28 mouse cellular contexts compared by ENCODE assay signal in the genomic region with DNA sequence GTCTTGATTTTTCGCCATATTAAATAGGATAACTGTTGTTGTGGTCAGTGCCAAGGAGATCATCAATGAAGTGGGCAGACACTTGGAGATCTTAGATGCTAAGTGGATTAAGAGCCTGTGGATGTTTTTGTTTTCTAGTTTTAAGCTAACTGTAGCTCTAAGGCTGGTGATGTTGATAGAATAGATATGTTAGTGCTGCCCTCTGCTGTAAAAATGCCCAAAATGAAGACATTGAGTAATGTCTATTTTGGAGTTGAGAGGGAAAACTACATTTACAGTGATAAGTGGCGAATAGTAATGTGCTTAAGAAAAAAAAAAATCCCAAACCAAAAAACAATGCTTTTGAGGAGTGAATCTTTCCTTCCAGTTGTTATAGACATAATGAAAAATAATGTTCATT.
DNase-seq lines count a peak whose midpoint lies in the region; ATAC-seq and TF ChIP-seq lines count a peak whose summit lies in the region.
"Had no signal": no experiment of that assay in that cellular context is flagged by ENCODE, and none has a peak within 500 bp of the region (broad histone marks: within the 10 kb centered on the region; RNA-seq: fewer than 3 reads in every experiment).

No protein-coding gene starts in this region.

- no peak for TF ChIP-seq POLR2A in CH12.LX (IDR thresholded peaks at IDR 0.05; ENCODE audit: low read depth, low read length)

- in situ Hi-C loops in CH12.LX (cut with MboI; ENCODE audit: low pct_ligation_motif_present, low pct_unique_long_range_greater_than_20kb, low sequenced_read_pairs) = loop anchor here (25.0 kb wide), 1 partner anchor 559 kb away; no protein-coding TSS in a partner anchor

- no peaks in the 10 kb centered on the region for H3K4me1 ChIP-seq in hindbrain, postnatal 0 days (ENCODE audit: insufficient read depth, low read length)
- no peaks in the 10 kb centered on the region for H3K4me1 ChIP-seq in hindbrain, embryonic 11.5 days (replicated peaks; ENCODE audit: control insufficient read depth, insufficient read depth, low read length)
- peaks cover 0 to 8% of the 10 kb centered on the region in 2 experiments; a peak in 2 of 4 replicates for H3K4me1 ChIP-seq in CH12.LX (ENCODE audit: control insufficient read depth in 1 of 2, insufficient read depth in 2 of 2)
- H3K4me1 ChIP-seq: forebrain, embryonic 13.5 days; hindbrain, embryonic 13.5 days; liver, embryonic 12.5 days; megakaryocyte, embryonic 14.5 days; midbrain, embryonic 12.5 days had no signal

- H3K9ac ChIP-seq in hindbrain, postnatal 0 days (replicated peaks; ENCODE audit: low read length) = no peak overlapping the region
- H3K9ac ChIP-seq in hindbrain, embryonic 11.5 days (ENCODE audit: low read depth, low read length) = no peak overlapping the region
- H3K9ac ChIP-seq in CH12.LX (ENCODE audit: insufficient read depth, low read depth) = no peak overlapping the region
- H3K9ac ChIP-seq: forebrain, embryonic 13.5 days; hindbrain, embryonic 13.5 days; liver, embryonic 12.5 days; liver, postnatal 0 days; midbrain, embryonic 12.5 days had no signal

- no peaks in the 10 kb centered on the region for H3K36me3 ChIP-seq in hindbrain, postnatal 0 days (ENCODE audit: insufficient read depth, low read length)
- H3K36me3 ChIP-seq in hindbrain, embryonic 11.5 days (ENCODE audit: control insufficient read depth, insufficient read depth, low read length) = no peaks in the 10 kb centered on the region
- no peaks in the 10 kb centered on the region for H3K36me3 ChIP-seq in CH12.LX (replicated peaks in 1 of 2; ENCODE audit: control insufficient read depth in 1 of 2, insufficient read depth in 1 of 2, low read length in 1 of 2)
- no peaks in the 10 kb centered on the region for H3K36me3 ChIP-seq in splenic B cell, adult 2 months (ENCODE audit: control insufficient read depth, insufficient read depth, low read length, poor library complexity, severe bottlenecking)
- H3K36me3 ChIP-seq: hindbrain, embryonic 13.5 days; liver, embryonic 12.5 days; midbrain, embryonic 12.5 days had no signal

- WGBS in hindbrain, postnatal 0 days = 86% methylated on average over 2 of the region's 2 CpGs
- WGBS in hindbrain, embryonic 11.5 days = 83% methylated on average over 2 of the region's 2 CpGs

- H3K27me3 ChIP-seq in hindbrain, postnatal 0 days (ENCODE audit: insufficient read depth, low read length) = no peaks in the 10 kb centered on the region
- no peaks in the 10 kb centered on the region for H3K27me3 ChIP-seq in hindbrain, embryonic 11.5 days (ENCODE audit: control insufficient read depth, insufficient read depth, low read length)
- H3K27me3 ChIP-seq in CH12.LX (replicated peaks) = no peaks in the 10 kb centered on the region
- H3K27me3 ChIP-seq in splenic B cell, adult 2 months (ENCODE audit: control insufficient read depth, insufficient read depth, low read length, poor library complexity, severe bottlenecking) = no peaks in the 10 kb centered on the region
- H3K27me3 ChIP-seq: forebrain, embryonic 13.5 days; hindbrain, embryonic 13.5 days; liver, embryonic 12.5 days; megakaryocyte, embryonic 14.5 days; midbrain, embryonic 12.5 days had no signal

- no peaks in the 10 kb centered on the region for H3K79me2 ChIP-seq in CH12.LX (replicated peaks; ENCODE audit: control insufficient read depth, extremely low read depth, insufficient read depth, poor library complexity, severe bottlenecking)

- dilution Hi-C loops in CH12.LX (cut with MboI; ENCODE audit: extremely low pct_ligation_motif_present, extremely low pct_unique_long_range_greater_than_20kb, low sequenced_read_pairs) = no loop called here

- TF ChIP-seq EP300 in CH12.LX (IDR thresholded peaks at IDR 0.05; ENCODE audit: low read length) = no peak

- no peak overlapping the region for H3K4me3 ChIP-seq in hindbrain, postnatal 0 days (ENCODE audit: low read length)
- no peak overlapping the region for H3K4me3 ChIP-seq in hindbrain, embryonic 11.5 days (ENCODE audit: low read depth, low read length)
- no peak overlapping the region for H3K4me3 ChIP-seq in left cerebral cortex, adult 2 months
- H3K4me3 ChIP-seq in CH12.LX (replicated peaks in 1 of 3; ENCODE audit: low read depth in 2 of 3, low read length in 2 of 3, poor library complexity in 1 of 3) = no peak overlapping the region
- H3K4me3 ChIP-seq: forebrain, embryonic 13.5 days; gastrocnemius, adult 2 months; hindbrain, embryonic 13.5 days; liver, embryonic 12.5 days; megakaryocyte, embryonic 14.5 days; midbrain, embryonic 12.5 days had no signal

- DNase-seq in hindbrain, postnatal 0 days (ENCODE audit: low spot score) = no peak
- no peak for DNase-seq in hindbrain, embryonic 11.5 days (ENCODE audit: low spot score)
- DNase-seq in left cerebral cortex, adult 2 months (ENCODE audit: extremely low spot score in 1 of 2, low spot score in 2 of 2) = no peak
- DNase-seq in left cerebral cortex, adult 11 months (ENCODE audit: low spot score) = no peak
- peak; percentile 50 for DNase-seq in CH12.LX (ENCODE audit: extremely low read depth)
- peak; percentile 65 for DNase-seq in splenic B cell, adult 2 months (ENCODE audit: low read depth, low spot score)
- DNase-seq in adrenal gland, postnatal 25 days = no peak
- DNase-seq: adrenal gland, adult 8-10 months; cerebellum, adult 11 months; cerebellum, adult 9-10 months; cerebellum, postnatal 36 days; gastrocnemius, adult 2 months; gastrocnemius, postnatal 36 days; heart, adult 18-20 months; heart, postnatal 36 days; kidney, adult 9 months; kidney, postnatal 14 days; left cerebral cortex, postnatal 4 days; liver, postnatal 0 days; lung, postnatal 4 days; thymus, postnatal 25 days had no signal

- H3K27ac ChIP-seq in hindbrain, postnatal 0 days = no peak overlapping the region
- no peak overlapping the region for H3K27ac ChIP-seq in hindbrain, embryonic 11.5 days (ENCODE audit: low read depth, low read length)
- H3K27ac ChIP-seq in left cerebral cortex, adult 2 months = no peak overlapping the region
- H3K27ac ChIP-seq in CH12.LX (ENCODE audit: insufficient read depth, low read depth) = no peak overlapping the region
- H3K27ac ChIP-seq: forebrain, embryonic 13.5 days; gastrocnemius, adult 2 months; hindbrain, embryonic 13.5 days; liver, embryonic 12.5 days; midbrain, embryonic 12.5 days had no signal

- peak; percentile 10; the same call in 1 of the 2 replicates for TF ChIP-seq CTCF in hindbrain, postnatal 0 days (IDR thresholded peaks at IDR 0.05; ENCODE audit: low read depth)
- TF ChIP-seq CTCF in left cerebral cortex, adult 2 months (IDR thresholded peaks at IDR 0.05) = peak; percentile 12; the same call in 1 of the 2 replicates
- TF ChIP-seq CTCF in CH12.LX (conservative IDR thresholded peaks at IDR 0.05 in 1 of 2, IDR thresholded peaks at IDR 0.05 in 1 of 2; ENCODE audit: low read depth in 2 of 2, low read length in 2 of 2) = peak in 1 of 2 experiments; percentile 86; a peak in 3 of 4 replicates

- intact Hi-C loops in left cerebral cortex, adult 2 months (cut with DNase I) = no loop called here

- H3K9me3 ChIP-seq in hindbrain, postnatal 0 days (ENCODE audit: low read length) = no peaks in the 10 kb centered on the region
- no peaks in the 10 kb centered on the region for H3K9me3 ChIP-seq in hindbrain, embryonic 11.5 days (ENCODE audit: control insufficient read depth, low read length)
- H3K9me3 ChIP-seq in CH12.LX (replicated peaks; ENCODE audit: low read length) = no peaks in the 10 kb centered on the region
- H3K9me3 ChIP-seq: forebrain, embryonic 13.5 days; hindbrain, embryonic 13.5 days had no signal

- no peak overlapping the region for H3K4me2 ChIP-seq in hindbrain, postnatal 0 days (ENCODE audit: low read depth, low read length)
- H3K4me2 ChIP-seq in hindbrain, embryonic 11.5 days (replicated peaks; ENCODE audit: low read depth, low read length) = no peak overlapping the region
- no peak overlapping the region for H3K4me2 ChIP-seq in CH12.LX (ENCODE audit: insufficient read depth, low read depth, poor library complexity, severe bottlenecking)
- H3K4me2 ChIP-seq: forebrain, embryonic 13.5 days; heart, embryonic 11.5 days; hindbrain, embryonic 13.5 days; liver, embryonic 12.5 days; midbrain, embryonic 12.5 days had no signal

- no peak for ATAC-seq in hindbrain, postnatal 0 days
- ATAC-seq in hindbrain, embryonic 11.5 days (ENCODE audit: low FRiP score) = no peak
- ATAC-seq: forebrain, embryonic 13.5 days; intestine, postnatal 0 days; liver, embryonic 12.5 days; liver, postnatal 0 days had no signal

- TF ChIP-seq RAD21 in CH12.LX (IDR thresholded peaks at IDR 0.05; ENCODE audit: low read depth, low read length) = peak; percentile 94

TF ChIP-seq in CH12.LX, 34 proteins besides CTCF, POLR2A, EP300 and RAD21:
- TF ChIP-seq ZC3H11A (IDR thresholded peaks at IDR 0.05; ENCODE audit: low read depth, low read length) = peak; percentile 94
- TF ChIP-seq ZNF384 (IDR thresholded peaks at IDR 0.05; ENCODE audit: low read depth, low read length) = 0 out of 2 replicates have a peak, but pooled peaks have one; percentile 21
- 0 out of 2 replicates have a peak, but pooled peaks have one; percentile 7 for TF ChIP-seq BHLHE40 (IDR thresholded peaks at IDR 0.05; ENCODE audit: low read depth, low read length)
- peak; percentile 96 for TF ChIP-seq SMC3 (IDR thresholded peaks at IDR 0.05; ENCODE audit: low read depth, low read length)
- no peak for TF ChIP-seq MAX (IDR thresholded peaks at IDR 0.05; ENCODE audit: low read length)

Comparison
In these comparisons a context has a peak if more than half of its experiments do, and no peak if none do; other contexts are left out.
1. DNase-seq: peak in CH12.LX (single experiment) and splenic B cell, adult 2 months (single experiment); none in hindbrain, postnatal 0 days (single experiment), hindbrain, embryonic 11.5 days (single experiment), left cerebral cortex, adult 2 months (0 of 2), left cerebral cortex, adult 11 months (single experiment) and adrenal gland, postnatal 25 days (single experiment).